Mouse (Mus musculus) stomach, postnatal 0 days (tissue): ENCODE measurements around the gene Prpf38b.

Experiments used
- CTCF ChIP-seq: IDR thresholded peaks from 2 replicates; pipeline ENCODE4 v1.5.1; 2016; ENCODE audit warnings: antibody characterized with exemption, low read depth, mild to moderate bottlenecking, moderate library complexity
- EP300 ChIP-seq: optimal IDR thresholded peaks from 2 replicates; pipeline ENCODE3; 2016; ENCODE audit warnings: antibody characterized with exemption

DNA sequence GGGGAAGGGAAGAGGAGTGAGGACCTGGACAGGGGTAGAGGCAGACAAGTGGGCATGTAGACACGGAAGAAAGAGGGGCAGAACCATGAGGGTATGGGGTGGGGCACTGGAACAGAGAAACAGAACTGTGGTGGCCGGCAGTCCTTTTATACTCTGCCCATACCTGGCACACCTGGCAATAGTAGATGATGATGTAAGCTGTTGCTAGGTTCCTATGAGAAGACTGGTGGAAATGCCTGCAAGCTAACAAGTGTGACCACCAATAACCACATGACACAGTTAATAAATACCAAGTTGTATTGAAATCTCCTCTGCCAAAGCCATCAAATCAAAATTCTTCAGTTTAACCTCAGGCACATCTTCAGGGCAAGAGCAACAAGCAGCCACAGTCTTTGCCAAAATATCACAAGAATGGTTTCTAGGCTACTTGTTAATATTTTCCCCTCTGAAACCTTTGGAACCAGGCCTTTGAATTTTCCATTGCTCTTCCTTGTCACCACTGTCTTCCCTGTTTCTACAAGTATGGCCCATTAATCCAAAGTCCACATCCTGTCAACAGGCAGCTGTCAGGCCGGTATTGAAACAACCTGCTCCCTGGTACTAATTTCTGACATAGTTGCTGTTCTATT lies 9.0 kb upstream of the Prpf38b start:
- TF ChIP-seq EP300 (no peak), CTCF (no peak)
